Mouse (Mus musculus) brain, embryonic 14.5 days (tissue): ENCODE data around the gene Serf1. TPM values are rescaled to one million over a fixed set of nuclear protein-coding genes. Genes with fewer than 3 reads are reported as not detected.
"Not testable (repeated sequence)": the region's sequence is repeated elsewhere in the genome, so short reads cannot be mapped to it uniquely, and the experiment has no call there.

Source experiments
- DNase-seq: peaks from one replicate; pipeline ENCODE4 v3.0.0-alpha.2; 2011; ENCODE audit warnings: low read depth
- CTCF ChIP-seq: fragments of 200-500 bp; IDR thresholded peaks from 2 replicates; pipeline ENCODE4 v1.5.1; 2012; ENCODE audit warnings: inconsistent platforms, mild to moderate bottlenecking, moderate library complexity, borderline replicate concordance; ENCODE audit not compliant: insufficient read depth, insufficient read length; ENCODE audit errors: extremely low read depth
- POLR2A ChIP-seq: fragments of 200-500 bp; IDR thresholded peaks from 2 replicates; pipeline ENCODE4 v1.6.1; 2012; ENCODE audit warnings: mild to moderate bottlenecking, inconsistent platforms, borderline replicate concordance; ENCODE audit not compliant: poor library complexity, insufficient read depth, insufficient read length, severe bottlenecking; ENCODE audit errors: extremely low read depth
- polyA plus RNA-seq: library from polyadenylated mRNA; depleted of rRNA; stranded (reverse); fragments of >200 nt; gene quantifications from 2 replicates; pipeline ENCODE4 v1.2.3, GENCODE M21; 2012; rRNA removed

The Serf1 gene
- polyA plus RNA-seq, 1 experiment = 199 TPM

DNA sequence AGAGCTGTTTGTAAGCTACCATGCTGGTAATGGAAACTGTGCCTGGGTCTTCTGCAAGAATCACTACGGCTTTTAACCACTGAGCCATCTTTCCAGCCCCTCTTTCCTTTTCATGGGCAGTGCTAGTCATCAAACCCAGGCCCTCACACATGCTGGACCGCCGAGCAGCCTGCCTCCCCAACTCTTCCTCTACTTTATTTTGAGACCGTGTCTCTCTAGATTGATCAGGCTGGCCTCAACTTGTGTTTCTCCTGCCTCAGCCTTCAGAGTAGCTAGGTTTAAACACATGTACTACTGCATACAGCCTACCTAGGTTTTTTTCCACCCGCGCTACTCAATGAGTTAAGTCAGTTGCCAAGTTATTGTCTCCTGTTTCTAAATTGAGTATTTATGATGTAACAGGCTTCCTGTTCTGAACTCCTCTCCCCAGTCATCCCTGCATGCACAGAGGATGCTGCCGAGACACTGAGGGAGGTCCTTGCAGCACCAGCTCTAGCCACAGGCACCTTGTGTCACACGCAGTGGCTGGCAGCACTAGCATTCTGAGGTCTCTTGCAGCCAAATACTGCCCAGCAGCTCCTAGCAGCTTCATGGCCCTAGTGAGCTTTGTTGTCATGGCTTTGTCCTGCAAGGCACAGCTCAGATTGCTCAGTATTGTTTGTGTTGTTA lies 34.0 kb downstream of the Serf1 start:
- TF ChIP-seq POLR2A (no peak), CTCF (no peak)
- DNase-seq = no peak

DNA sequence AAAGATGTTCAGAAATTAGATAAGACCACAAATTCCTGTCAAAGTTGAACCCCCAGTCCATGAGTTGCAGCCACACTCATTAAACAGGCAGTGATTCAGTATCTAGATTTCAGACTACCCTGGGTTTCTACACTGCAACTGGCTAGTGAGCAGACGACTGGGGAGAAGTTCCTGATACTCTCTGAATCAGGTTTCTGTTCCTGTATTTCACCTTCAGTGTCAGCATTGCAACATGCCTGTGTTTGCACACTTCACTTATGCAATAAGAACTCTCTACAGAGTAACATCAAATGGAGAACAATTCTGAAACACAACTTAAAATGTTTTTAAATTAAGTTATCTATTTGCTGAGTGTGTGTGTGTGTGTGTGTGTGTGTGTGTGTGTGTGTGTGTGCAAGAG lies 44.8 kb downstream of the Serf1 start:
- TF ChIP-seq POLR2A (no peak), CTCF (no peak)
- no peak for DNase-seq

DNA sequence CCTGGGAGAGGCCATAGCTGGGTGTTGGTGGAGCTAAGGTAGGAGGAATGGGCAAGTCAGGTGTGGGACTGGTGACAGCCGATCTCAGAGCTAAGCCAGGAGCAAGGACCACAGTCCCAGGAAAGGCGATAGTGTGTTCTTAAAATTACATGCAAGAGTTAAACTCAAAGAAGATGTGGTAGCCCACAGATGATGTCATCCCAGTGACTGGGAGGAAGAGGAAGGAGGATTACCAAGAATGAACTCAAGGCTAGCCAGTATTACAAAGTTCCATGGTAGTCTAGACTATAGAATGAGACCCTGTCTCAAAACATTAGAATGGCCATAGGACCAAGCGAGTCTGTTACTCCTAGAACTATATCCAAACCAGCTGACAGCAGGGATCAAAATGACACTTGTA lies 48.8 kb downstream of the Serf1 start:
- TF ChIP-seq POLR2A (no peak), CTCF (no peak)
- DNase-seq = no peak

DNA sequence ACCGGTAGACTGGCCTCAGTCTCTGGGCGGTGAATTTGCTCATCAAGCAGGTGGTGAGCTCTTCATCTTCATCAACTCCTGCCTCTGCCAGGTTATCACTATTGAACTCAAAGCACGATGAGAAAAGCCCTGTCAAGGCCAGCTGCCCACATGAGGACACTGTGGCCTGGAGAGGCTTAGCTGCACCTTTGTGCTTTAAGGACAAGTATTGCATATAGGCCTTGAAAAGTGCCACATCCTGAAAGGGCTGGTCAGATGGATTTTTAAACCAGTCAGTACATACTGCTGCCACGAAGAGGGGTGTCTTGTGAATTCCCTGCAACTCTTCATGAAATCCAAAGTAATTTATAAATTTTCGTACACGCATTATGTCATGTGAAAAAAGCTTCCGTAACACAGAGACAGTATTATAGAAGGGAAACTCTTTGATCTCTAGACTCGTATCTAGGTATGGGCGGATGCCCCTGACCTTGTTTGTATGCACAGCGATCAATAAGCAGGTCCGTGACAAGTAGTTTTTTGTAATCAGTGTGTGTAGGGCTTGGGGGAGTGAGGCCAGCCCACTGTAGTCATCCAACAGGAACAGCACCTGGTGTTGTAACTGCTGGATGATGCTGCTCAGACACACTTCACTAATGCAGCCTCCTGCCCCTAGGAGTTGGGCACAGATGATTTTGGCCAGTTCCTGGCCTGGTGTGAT lies 53.5 kb downstream of the Serf1 start:
- DNase-seq = not testable (repeated sequence)

DNA sequence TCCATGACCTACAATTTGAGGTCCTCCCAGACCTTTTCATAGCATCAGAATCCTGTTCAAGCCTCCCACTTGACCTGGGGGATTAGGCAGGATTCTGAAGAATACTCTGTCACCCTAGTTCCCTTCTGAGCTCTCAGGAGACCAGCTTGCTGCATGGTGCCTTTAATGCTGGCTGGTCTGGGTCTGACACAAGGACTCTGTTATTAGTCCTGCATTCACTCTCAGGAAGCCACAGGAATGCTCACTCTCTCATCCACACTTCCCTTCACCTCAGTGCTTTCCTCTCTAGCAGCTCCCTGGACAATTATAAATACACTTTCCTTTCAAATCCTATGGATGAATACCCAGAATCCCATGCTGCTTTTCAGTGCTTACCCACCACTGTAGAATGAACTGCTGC lies 54.7 kb downstream of the Serf1 start:
- DNase-seq = not testable (repeated sequence)

Other genes starting within 250 kb of the Serf1 start
- gene Cartpt, start 206.9 kb upstream of the Serf1 start, polyA plus RNA-seq = 4.7 and 7.6 TPM in 2 replicates
- gene Mccc2, start 92.4 kb upstream of the Serf1 start, polyA plus RNA-seq = 12.2 and 15.2 TPM in 2 replicates
- gene Bdp1, start 3.9 kb upstream of the Serf1 start, polyA plus RNA-seq = 11.1 and 14.8 TPM in 2 replicates
- 63.9 and 69.3 TPM in 2 replicates for gene Smn1, start 16.8 kb downstream of the Serf1 start, polyA plus RNA-seq
- 0.13 and 0.19 TPM in 2 replicates for gene Naip2, start 94.1 kb downstream of the Serf1 start, polyA plus RNA-seq
- 0.24 and 0.33 TPM in 2 replicates for gene Naip5, start 138.3 kb downstream of the Serf1 start, polyA plus RNA-seq
- gene Naip6, start 209.7 kb downstream of the Serf1 start, polyA plus RNA-seq = 0.13 and 0.16 TPM in 2 replicates